Mouse (Mus musculus) cerebellum, postnatal 10 days (tissue): ENCODE measurements around the gene Wnt3a.

Experiments
- DNase-seq, 2 experiments: peaks; one replicate each; pipeline ENCODE4 v3.0.0; 2021; ENCODE audit warnings: mixed read lengths in 2 of 2

The Wnt3a gene

DNA sequence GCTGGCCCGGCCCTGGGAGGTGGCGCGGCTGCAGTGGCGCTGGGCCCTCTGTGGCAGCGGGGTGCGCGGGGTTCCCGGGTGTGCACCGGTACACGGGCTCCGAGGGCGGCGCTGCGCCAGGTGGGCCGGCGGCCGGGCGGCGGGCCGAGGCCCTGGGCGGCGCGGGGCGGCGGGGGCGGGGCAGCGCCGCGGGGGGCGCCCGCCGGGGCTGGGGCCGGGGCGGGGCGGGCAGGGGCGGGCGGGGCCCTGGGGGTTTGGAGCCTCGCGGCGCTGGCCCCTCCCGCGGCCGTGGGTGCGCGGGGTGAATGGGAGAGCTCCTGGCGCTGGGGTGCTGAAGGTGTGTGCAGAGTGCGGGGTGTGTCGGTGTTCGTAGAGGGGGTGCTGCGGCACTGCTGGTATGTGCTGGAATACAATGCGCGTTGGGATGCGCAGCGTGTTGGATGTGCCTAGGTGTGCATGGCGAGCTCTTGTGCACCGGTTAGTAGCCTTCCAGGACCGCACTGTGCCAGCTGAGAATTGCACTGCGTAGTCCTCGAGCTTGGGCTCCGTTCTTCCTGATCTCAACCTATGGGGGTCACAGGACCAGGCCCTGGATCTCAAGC is at the start of gene Wnt3a:
Gene Wnt3a (minus strand): TSS at position 51 of the 602 bp plus-strand sequence.
- no peak for DNase-seq

DNA sequence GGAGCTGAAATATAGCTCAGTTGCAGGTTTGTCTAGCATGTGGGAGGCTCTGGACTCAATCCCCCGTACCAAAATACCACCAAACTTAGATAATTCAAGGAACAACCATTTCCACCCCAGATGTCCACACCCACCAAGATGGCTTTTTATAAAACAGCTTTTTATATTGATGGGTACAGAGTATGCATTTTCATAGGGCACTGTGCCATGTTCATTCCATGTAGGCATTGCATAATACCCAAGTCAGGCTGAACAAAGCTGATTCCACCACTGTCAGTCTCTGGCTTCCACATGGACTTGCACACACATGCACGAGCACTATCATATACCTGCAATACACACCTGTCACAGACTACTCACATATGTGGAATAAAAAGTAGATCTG is 48.2 kb upstream of the Wnt3a start:
- no peak for DNase-seq

DNA sequence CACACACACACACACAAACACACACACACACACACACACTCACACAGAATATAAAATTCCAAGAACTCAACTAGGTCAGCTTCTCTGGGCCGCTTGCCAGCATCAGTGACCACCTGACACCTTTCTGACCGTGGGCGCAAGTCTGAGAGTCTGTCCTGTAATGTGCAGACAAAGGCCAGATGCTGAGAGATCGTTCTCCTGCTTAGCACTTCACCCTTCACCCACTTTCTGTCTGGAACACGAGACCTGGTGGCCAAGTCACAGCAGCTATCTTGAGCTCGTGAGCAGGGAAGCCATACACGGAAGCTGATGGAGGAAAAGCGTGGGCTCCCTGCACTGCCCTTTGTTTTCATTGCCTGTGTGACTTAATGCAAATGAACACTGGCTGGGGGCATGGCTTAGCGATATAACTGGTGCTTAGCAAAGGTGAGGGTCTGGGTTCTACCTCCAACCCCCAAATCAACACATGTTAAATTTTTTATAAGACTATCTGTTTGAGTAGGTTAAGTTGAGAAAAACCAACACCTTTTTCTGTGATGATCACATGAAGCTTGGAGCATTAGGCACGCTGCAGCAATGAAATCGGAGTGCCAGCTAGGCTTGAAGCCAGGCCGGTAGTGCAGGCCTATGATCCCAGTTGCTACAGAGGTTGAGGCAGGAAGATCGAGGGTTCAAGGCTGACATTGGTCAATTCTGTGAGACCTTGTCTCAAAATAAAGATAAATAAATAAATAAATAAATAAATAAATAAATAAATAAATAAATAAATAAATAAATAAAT is 47.6 kb upstream of the Wnt3a start:
- DNase-seq: peak; percentile 59 to 68

DNA sequence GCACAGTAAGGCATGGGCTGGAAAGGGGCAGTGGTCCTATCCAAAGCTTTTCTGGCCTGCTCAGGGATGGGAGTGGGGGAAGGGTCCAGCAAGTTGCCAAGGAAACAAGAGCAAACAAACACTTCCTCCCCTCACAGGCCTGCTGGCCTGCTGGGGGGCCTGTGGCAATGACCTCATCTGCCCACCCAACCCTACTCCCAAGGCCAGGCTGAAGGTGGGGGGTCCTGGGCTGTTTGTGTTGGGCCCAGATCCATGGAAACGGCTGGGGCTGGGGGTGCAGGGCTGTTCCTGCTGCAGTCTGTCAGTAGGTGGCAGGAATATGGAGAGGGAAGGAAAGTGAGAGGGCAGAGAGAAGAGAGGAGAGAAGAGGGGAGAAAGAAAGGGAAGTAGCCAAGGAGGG is 45.8 kb upstream of the Wnt3a start:
- peak in 1 of 2 experiments; percentile 23 for DNase-seq

DNA sequence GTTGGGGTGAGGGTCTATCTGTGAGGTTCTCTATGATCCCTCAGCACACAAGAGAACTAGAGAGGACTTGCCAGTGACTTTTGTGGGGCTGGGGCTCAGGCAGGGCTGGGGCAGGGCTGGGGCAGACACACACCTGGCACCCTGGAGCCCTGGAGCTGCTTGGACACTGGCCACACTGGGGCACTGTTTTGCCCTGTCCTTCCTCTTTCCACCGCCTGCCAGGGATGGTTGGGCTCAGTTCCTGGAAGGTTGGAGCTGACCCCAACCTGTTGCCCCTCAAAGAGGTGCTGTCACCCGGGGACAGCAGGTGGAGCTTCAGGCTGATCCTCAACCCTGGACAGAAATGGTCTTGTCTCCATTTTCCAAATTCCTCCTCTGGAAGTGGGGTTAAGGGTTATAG is 45.4 kb upstream of the Wnt3a start:
- no peak for DNase-seq

DNA sequence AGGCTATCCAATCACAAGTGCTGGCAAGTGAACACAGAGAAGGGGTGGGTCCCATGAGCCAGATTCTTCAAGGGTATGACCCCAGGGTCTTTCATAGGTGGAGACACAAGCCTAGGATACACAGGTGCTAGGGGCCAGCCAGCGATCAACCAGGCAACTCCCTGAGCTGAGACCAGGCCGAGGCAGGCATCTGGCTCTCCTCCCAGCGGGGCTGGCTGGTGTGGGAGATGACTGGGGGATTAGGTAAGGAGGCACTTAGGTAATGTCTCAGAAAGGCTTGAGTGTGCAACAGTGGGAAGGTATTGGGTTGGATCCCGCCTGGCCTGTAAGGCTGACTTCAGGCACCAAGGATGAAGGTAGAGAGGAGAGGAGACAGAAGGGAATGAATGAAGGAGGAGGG is 44.6 kb upstream of the Wnt3a start:
- DNase-seq: no peak

DNA sequence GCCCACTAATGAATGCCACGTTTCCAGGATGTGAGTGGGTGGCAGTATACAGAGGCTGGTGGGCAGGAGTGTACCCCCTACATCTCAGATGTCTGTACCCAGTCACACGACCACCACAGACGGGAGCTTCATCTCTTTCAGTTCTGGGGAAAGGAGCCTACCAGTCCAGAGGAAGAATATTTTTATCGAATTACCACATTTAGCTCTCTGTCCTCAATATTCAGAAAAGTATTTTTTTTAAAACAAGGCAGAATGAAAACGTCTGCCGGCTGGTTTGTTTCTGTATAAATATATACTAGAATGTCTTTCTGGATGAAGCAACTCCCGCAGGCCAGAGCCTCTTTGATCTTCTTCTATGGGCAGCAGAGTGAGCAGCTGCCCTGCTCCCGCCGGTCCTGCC is 42.4 kb upstream of the Wnt3a start:
- DNase-seq: no peak

DNA sequence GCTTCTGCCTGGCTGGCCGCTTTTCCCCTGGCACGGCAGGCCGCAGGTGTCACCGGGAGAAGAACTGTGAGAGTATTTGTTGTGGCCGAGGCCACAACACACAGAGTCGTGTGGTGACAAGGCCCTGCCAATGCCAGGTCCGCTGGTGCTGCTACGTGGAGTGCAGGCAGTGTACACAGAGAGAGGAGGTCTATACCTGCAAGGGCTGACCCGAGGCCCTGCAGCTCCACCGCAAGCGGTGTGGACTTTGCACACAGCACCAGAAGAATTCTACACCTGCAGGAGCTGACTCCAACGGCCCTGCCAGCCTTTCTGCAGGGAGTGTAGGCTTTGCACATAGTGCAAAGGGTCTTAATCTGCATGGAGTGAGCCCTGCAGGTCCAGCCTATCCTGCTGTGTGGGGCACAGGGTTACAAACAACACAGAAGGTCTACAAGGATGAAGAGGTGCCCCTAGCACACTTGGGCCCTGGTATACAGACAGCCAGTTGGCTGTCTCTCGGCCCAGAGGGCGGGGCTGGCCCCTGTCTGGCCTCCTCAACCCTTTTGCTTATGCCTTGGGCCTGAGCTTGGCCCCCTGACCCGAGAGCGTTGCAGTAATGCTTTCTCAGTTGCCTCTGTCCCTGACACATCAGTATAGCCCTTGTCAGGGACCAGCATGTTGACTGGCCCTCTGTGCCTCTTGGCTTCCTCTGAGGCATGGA is 40.8 kb upstream of the Wnt3a start:
- DNase-seq: no peak

DNA sequence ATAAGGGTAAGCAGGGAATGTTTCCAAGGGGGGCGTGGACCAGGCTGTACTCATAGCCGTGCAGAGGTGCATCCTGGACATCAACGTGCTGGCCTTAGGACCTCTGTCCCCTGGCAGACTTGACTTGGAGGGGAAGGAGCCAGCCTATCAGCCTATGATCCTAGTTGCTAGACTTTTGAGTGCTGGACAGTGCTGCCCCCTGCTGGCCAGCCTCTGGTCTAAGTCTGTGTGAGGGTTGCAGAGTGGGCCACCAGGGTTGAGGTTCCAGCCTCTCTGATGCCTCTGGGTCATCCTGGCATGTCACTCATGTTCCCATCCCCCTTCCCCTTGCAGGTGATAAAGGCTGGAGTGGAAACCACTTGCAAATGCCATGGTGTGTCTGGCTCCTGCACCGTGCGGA is 40.0 kb upstream of the Wnt3a start:
- DNase-seq: peak; percentile 83 to 86

DNA sequence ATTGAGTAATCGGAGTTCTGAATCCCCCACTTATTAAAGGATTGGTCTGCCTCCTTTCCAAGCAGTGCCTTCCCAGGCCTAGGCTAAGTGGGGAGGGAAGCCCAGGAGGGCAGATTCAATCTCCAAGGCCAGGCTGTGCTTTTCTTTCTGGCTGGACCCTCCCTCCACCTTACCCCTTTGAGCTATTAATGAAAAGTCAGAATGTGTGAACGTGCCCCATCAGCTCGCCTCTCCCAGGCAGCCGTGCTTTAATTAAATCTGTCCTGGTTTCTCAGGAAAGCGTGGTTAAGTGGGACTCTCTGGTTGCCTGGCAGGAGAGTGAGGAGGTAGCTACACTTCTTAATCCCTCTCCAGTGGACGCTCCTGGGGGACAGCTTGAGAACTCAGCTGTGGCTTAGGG is 39.1 kb upstream of the Wnt3a start:
- no peak for DNase-seq

DNA sequence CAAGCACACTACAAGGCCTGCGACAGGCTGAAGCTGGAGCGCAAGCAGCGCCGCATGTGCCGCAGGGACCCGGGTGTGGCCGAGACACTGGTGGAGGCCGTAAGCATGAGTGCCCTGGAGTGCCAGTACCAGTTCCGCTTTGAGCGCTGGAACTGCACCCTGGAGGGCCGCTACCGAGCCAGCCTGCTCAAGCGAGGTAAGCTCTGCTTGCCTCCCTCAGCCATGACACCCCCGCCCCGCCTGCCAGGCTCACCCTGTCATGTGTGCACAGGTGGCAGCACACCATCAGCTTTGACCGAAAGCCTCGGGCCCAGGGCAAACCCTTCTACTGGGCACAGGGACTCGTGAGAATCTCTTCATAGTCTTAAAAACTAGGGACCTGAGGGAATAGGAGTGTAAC is 37.1 kb upstream of the Wnt3a start:
- no peak for DNase-seq

DNA sequence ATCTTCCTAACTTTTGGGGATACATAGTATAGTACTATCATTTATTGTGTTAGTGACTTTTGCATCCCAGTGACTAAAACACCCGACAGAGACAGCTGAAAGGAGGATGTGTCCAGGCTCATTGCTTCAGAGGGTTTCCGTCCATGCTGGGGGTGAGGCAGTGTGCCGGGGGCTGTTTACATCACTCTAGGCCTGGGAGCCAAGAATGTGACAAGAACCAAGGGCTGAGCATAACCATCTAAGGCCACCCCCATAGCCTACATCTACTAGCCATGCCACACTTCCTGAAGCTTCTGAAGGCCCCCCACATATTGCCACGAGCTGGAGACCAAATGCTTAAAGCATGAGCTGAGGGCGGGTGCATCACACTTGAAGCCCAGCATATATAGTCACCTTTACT is 34.2 kb upstream of the Wnt3a start:
- DNase-seq: no peak

DNA sequence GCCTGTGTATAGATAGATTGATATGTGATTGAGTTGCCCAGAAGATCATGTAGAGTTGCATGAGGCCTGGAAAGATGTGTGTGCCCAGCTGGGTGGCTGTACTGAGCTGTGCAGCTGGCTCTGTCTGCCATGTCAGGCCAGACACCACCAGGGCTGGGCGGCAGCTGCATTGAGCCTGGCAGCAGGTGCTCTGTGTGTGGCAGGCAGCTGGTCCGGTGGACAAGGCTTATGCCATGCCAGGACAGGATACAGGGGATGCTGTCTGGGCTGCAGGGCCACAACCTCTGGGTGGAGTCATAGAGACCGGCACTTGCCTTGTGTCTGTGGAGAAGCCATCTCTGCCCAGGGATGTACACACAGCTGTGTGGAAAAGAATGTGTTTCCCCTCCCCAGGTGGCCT is 32.4 kb upstream of the Wnt3a start:
- no peak for DNase-seq

DNA sequence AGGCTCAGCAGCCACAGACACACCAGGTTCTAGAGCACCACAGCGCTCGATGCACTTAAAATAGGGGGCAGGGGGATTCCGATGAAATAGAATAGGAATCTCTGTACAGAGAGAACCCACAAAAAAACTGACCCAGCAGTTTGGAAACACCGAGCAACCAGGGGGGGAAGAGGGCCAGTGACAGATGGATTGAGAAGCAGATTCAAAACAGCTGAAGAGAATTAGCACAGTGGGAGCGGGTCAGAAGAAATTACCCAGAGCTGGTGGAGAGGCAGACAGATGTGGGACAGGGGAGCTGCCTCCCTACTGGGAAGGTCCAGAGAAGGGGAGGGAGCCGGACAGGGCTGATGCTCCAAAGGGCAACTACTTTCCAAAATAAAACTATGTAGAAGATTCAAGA is 26.0 kb upstream of the Wnt3a start:
- DNase-seq: no peak

DNA sequence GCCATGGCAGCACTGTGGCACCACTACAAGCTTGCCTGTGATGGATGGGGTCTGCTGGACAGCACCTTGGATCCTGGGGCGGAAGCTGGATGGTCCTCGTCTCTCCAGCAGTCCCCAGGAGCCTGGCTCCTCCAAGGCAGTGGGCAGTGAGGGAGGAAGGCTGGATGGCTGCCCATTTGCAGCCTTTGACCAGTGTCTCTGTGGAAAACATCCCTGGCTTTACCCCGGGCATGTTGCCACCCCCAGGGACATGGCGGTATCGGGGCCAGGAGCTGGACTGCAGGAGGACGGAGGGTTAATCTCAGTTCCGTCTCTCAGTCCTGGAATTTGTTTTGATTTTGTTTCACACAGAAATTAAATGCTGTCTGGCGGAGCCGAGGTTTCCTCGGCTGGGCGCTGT is 23.4 kb upstream of the Wnt3a start:
- peak; percentile 63 to 71 for DNase-seq

DNA sequence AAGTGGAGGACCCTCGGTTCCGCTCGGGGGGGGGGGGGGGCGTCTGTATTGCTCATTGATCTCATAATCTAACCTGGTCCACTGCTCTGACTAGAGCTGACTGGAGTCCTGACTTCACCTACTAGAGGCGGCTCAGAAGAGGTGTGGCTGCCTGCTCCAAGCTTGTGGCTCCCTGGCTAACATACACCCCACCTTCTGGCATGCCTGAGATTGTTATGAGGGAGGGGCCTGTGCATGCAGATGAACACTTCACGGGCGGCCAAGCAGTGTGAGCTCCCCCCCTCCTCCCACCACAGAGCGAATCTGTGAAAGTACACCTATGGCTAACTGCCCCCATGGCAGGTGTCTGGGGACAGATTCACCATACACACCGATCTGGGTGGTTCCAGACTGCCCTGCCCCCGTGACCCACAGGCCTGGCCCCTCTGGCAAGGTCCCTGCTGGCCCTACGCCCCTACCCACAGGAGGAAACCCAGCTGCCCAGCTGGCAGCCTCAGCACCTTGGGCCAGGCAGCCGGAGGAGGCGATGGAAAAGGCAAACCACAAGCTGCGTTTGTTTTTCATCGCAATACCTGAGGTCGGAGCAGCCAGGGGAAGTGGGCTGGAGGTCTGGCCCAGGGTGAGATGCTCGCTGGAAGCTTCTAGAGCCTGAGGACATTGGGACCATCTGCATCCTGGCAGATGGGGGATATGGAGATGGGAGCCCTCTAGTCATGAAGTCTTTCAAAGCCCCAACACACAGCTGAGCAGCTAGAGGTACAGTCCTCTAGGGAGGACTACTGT is 22.7 kb upstream of the Wnt3a start:
- DNase-seq: peak; percentile 61 to 68

DNA sequence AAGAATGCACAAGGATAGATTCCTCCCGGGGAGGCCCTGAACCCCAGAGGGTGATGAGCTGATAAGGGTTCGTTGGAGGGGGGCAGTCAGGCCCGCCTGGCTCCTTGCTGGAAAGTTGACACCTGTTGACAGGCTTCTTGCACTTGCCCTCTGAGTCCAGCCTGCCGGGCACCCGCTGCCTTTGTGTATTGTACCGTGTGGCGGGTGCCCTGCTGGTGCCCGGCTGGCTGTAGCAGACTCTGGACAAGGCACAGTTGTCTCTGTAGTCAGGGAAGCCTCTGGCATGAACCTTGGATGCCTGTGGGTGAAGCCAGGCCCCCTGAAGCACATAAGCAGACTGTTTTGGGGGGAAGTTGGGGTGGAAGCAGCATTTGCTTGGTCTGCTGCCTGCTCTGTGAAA is 21.9 kb upstream of the Wnt3a start:
- peak in 1 of 2 experiments; percentile 42 for DNase-seq

DNA sequence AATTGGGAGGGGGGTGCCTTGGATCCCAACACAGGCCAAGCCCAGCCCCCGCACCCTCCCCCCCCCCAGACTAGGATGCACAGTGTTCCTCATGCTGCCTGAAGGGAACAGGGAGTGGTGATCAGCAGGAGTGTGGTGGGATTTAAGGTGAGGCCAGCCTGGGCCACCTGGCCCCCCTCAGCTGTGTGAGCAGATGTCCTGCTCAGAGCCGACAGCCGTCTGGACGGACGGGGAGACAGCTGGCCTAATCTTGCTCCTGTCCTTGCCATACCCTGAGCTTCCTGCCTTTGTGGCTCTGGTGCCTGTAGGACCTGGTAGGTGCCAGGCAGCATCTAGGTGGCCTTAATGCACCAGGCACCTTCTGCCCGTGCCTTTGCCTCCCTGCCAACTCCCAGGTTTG is 21.5 kb upstream of the Wnt3a start:
- no peak for DNase-seq

DNA sequence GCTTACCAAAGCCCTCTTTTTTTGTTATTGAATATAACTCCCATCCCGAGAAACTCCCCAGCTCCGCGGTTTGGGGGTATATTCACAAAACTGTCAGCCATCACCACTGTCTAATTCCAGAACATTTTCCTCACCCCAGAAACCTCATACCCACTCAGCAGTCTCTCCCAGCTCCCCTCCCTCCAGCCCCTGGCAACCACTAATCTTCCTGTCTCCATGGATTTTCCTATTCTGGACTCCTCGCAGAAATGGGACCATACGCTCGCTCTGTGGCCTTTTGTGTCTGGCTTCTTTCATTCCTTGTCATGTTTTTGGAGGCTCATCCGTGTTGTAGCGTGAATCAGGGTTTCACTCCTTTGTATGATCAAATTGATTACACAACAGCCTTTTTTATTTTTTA is 19.4 kb upstream of the Wnt3a start:
- no peak for DNase-seq

DNA sequence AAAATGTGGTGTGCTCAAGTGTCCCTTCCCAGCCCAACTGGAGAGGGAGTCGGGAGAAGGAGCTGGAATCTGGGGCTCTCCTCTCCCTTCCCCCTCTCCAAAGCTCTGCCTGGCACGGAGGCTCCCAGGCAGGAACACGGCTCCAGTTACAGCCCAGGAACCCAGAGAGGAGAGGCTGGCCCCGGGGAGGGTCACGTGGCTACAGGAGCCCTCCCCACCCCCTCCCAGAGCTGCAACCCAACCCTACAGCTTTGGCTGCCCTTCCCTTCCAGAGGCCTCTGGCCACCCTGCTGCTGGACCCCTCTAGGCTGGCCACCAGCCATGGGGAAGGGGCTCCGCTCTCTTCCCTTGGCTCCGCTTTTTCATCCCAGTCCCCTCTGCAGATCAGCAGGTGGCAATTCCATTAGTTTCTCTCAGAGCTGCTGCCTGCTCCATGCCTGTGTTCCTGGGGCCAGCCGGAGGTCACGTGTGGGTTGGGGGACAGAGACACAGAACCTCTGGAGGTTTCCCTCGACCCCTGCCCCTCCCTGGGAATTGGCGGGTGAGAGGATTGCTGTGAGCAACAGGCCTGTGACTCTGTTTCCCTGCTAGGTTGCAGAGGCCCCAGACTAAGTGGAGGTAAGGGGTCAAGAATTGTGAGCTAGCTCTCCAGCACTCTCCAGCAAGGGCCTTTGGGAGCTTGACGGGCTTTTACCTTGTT is 18.7 kb upstream of the Wnt3a start:
- DNase-seq: peak in 1 of 2 experiments; percentile 31

DNA sequence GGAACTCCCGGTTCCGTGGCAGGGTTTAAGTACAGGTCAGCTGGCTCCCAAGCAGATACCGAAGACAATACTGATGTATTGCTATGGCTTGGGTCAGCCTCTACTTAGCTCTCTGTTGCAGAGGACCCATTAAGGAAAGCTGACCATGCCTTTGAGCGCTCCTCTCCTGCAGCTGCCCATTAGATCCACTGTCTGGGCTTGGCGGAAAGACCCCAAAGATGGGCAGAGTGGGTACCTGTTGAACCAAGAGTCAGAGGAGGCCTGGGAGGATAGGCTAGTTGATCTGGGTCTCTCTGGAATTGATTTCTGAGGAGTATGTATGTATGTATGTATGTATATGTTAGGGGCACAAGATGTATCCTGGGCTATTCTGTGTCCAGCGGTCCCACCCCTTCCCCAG is 18.1 kb upstream of the Wnt3a start:
- no peak for DNase-seq

DNA sequence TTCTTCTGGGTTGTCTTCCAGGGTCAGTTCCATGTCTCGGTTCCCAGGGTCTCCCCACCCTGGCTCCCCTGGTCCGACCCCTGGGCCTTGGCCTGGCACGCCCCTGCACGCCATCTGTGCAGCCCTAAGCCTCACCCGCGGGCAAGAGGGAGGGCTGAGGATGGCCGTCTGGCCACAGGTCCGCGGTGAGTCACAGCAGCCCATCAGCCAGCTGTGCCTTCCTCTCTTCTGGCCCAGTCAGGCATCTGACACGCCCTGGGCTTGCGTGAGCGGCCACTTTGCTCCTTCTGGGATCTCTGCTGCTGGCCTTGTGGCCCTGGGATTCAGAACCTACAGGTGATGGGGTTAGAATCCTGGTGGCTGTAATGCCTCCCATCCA is 17.6 kb upstream of the Wnt3a start:
- DNase-seq: peak in 1 of 2 experiments; percentile 63
